Mouse (Mus musculus) MEL (cell line): ENCODE data around the gene Chsy1. TPM values are rescaled to one million over a fixed set of nuclear protein-coding genes. Genes with fewer than 3 reads are reported as not detected.

ENCODE experiments used
- DNase-seq: peaks from one replicate; pipeline ENCODE4 v3.0.0; 2011; ENCODE audit warnings: low read depth, low spot score
- H3K27ac ChIP-seq: 2 replicates; pipeline ENCODE4 v1.5.1; 2012; ENCODE audit warnings: low read depth, mild to moderate bottlenecking, control low read depth, low read length, moderate library complexity; ENCODE audit not compliant: control insufficient read depth
- H3K27me3 ChIP-seq, 2 experiments: fragments of 150-350 bp in 1 of 2; sonication (generic) in 1 of 2; 2 replicates each; pipeline ENCODE4 v1.6.1; 2012; ENCODE audit warnings: low read length in 2 of 2, mild to moderate bottlenecking in 2 of 2, improper control_type of control experiment in 1 of 2, moderate library complexity in 1 of 2; ENCODE audit not compliant: insufficient read depth in 2 of 2, control insufficient read depth in 1 of 2
- H3K36me3 ChIP-seq, 2 experiments: 2 replicates each; pipeline ENCODE4 v1.6.1; 2012 to 2014; ENCODE audit warnings: low read length in 2 of 2, improper control_type of control experiment in 1 of 2, inconsistent platforms in 1 of 2, mild to moderate bottlenecking in 1 of 2; ENCODE audit not compliant: insufficient read depth in 2 of 2, control insufficient read depth in 1 of 2
- H3K4me1 ChIP-seq, 2 experiments: fragments of 150-350 bp in 1 of 2; sonication (generic) in 1 of 2; 2 replicates each; pipeline ENCODE4 v1.6.1; 2012; ENCODE audit warnings: low read length in 2 of 2, improper control_type of control experiment in 1 of 2, mild to moderate bottlenecking in 1 of 2; ENCODE audit not compliant: insufficient read depth in 2 of 2, control insufficient read depth in 1 of 2
- H3K4me3 ChIP-seq, 2 experiments: fragments of 150-350 bp in 1 of 2; sonication (generic) in 1 of 2; 2 replicates each; pipeline ENCODE4 v1.5.1; 2012; ENCODE audit warnings: low read depth in 2 of 2, low read length in 2 of 2, mild to moderate bottlenecking in 2 of 2, moderate library complexity in 2 of 2, control low read depth in 1 of 2, improper control_type of control experiment in 1 of 2; ENCODE audit not compliant: control insufficient read depth in 1 of 2, insufficient read depth in 1 of 2
- H3K79me2 ChIP-seq: 2 replicates; pipeline ENCODE4 v1.6.1; 2012; ENCODE audit warnings: mild to moderate bottlenecking, low read length, moderate library complexity; ENCODE audit not compliant: control insufficient read depth, poor library complexity, insufficient read depth
- H3K9ac ChIP-seq: 2 replicates; pipeline ENCODE4 v1.6.1; 2012; ENCODE audit warnings: low read depth, mild to moderate bottlenecking, control low read depth, low read length, moderate library complexity; ENCODE audit not compliant: control insufficient read depth, poor library complexity, severe bottlenecking
- H3K9me3 ChIP-seq: fragments of 150-350 bp; sonication (generic); replicated peaks from 2 replicates; pipeline ENCODE4 v1.6.1; 2012; ENCODE audit warnings: mild to moderate bottlenecking, low read length, improper control_type of control experiment, moderate library complexity; ENCODE audit not compliant: insufficient read depth
- BHLHE40 ChIP-seq: IDR thresholded peaks from 2 replicates; pipeline ENCODE4 v1.6.1; 2012; ENCODE audit warnings: low read depth, mild to moderate bottlenecking, inconsistent platforms, low read length, improper control_type of control experiment, borderline replicate concordance
- CHD1 ChIP-seq: IDR thresholded peaks from 2 replicates; pipeline ENCODE4 v1.6.1; 2012; ENCODE audit warnings: low read depth, mild to moderate bottlenecking, inconsistent platforms, low read length, improper control_type of control experiment
- CHD2 ChIP-seq: IDR thresholded peaks from 2 replicates; pipeline ENCODE4 v1.6.1; 2011; ENCODE audit warnings: low read length, improper control_type of control experiment
- CTCF ChIP-seq, 3 experiments: IDR thresholded peaks in 2 of 3; conservative IDR thresholded peaks in 1 of 3; 2 replicates each; pipeline ENCODE4 v1.5.1; 2011 to 2012; ENCODE audit warnings: low read length in 3 of 3, low read depth in 2 of 3, mild to moderate bottlenecking in 2 of 3, improper control_type of control experiment in 1 of 3, inconsistent platforms in 1 of 3, mixed read lengths in 1 of 3, moderate library complexity in 1 of 3; ENCODE audit not compliant: control insufficient read depth in 1 of 3, insufficient read depth in 1 of 3, poor library complexity in 1 of 3, severe bottlenecking in 1 of 3
- ELF1 ChIP-seq: IDR thresholded peaks from 2 replicates; pipeline ENCODE4 v1.6.1; 2014; ENCODE audit warnings: low read depth, mild to moderate bottlenecking, inconsistent platforms, low read length, improper control_type of control experiment, moderate library complexity
- HCFC1 ChIP-seq: IDR thresholded peaks from 2 replicates; pipeline ENCODE4 v1.6.1; 2012; ENCODE audit warnings: low read depth, mild to moderate bottlenecking, inconsistent platforms, low read length, improper control_type of control experiment, moderate library complexity
- JUND ChIP-seq: IDR thresholded peaks from 2 replicates; pipeline ENCODE4 v1.6.1; 2011; ENCODE audit warnings: low read depth, mild to moderate bottlenecking, improper control_type of control experiment, low read length
- KAT2A ChIP-seq: conservative IDR thresholded peaks from 2 replicates; pipeline ENCODE4 v1.6.1; 2012; ENCODE audit warnings: low read depth, low read length, improper control_type of control experiment, inconsistent platforms
- MAFK ChIP-seq: IDR thresholded peaks from 2 replicates; pipeline ENCODE4 v1.6.1; 2011; ENCODE audit warnings: low read depth, mild to moderate bottlenecking, low read length, improper control_type of control experiment, borderline replicate concordance
- MAX ChIP-seq: IDR thresholded peaks from 2 replicates; pipeline ENCODE4 v1.6.1; 2011; ENCODE audit warnings: low read length, improper control_type of control experiment
- MAZ ChIP-seq: IDR thresholded peaks from 2 replicates; pipeline ENCODE4 v1.6.1; 2012; ENCODE audit warnings: low read depth, mild to moderate bottlenecking, inconsistent platforms, low read length, improper control_type of control experiment
- MYB ChIP-seq: IDR thresholded peaks from 2 replicates; pipeline ENCODE4 v1.6.1; 2011; ENCODE audit warnings: mild to moderate bottlenecking, low read depth, low read length, improper control_type of control experiment
- MYC ChIP-seq: IDR thresholded peaks from 2 replicates; pipeline ENCODE4 v1.6.1; 2011; ENCODE audit warnings: low read depth, mild to moderate bottlenecking, low read length, improper control_type of control experiment, moderate library complexity
- NELFE ChIP-seq: IDR thresholded peaks from 2 replicates; pipeline ENCODE4 v1.6.1; 2011; ENCODE audit warnings: low read depth, low read length, improper control_type of control experiment
- POLR2A ChIP-seq, 2 experiments: IDR thresholded peaks; 2 replicates each; pipeline ENCODE4 v1.6.1; 2011 to 2012; ENCODE audit warnings: low read length in 2 of 2, mild to moderate bottlenecking in 2 of 2, control low read depth in 1 of 2, improper control_type of control experiment in 1 of 2, low read depth in 1 of 2, moderate library complexity in 1 of 2; ENCODE audit not compliant: control insufficient read depth in 1 of 2, insufficient read depth in 1 of 2, poor library complexity in 1 of 2
- RCOR1 ChIP-seq: IDR thresholded peaks from 2 replicates; pipeline ENCODE4 v1.6.1; 2012; ENCODE audit warnings: low read depth, mild to moderate bottlenecking, inconsistent platforms, low read length, improper control_type of control experiment
- SMC3 ChIP-seq: IDR thresholded peaks from 2 replicates; pipeline ENCODE4 v1.6.1; 2011; ENCODE audit warnings: low read depth, low read length, improper control_type of control experiment
- ZC3H11A ChIP-seq: IDR thresholded peaks from 2 replicates; pipeline ENCODE4 v1.6.1; 2012; ENCODE audit warnings: low read depth, mild to moderate bottlenecking, inconsistent platforms, low read length, improper control_type of control experiment
- ZKSCAN1 ChIP-seq: IDR thresholded peaks from 2 replicates; pipeline ENCODE4 v1.6.1; 2012; ENCODE audit warnings: low read depth, mild to moderate bottlenecking, inconsistent platforms, low read length, improper control_type of control experiment, moderate library complexity
- ZMIZ1 ChIP-seq: IDR thresholded peaks from 2 replicates; pipeline ENCODE4 v1.6.1; 2012; ENCODE audit warnings: low read depth, mild to moderate bottlenecking, inconsistent platforms, low read length, improper control_type of control experiment, moderate library complexity
- ZNF384 ChIP-seq: IDR thresholded peaks from 2 replicates; pipeline ENCODE4 v1.6.1; 2012; ENCODE audit warnings: low read depth, mild to moderate bottlenecking, inconsistent platforms, low read length, improper control_type of control experiment
- polyA plus RNA-seq, 2 experiments: library from polyadenylated mRNA; stranded (reverse) in 1 of 2; unstranded in 1 of 2; fragments of >175 nt in 1 of 2; fragments of >200 nt in 1 of 2; gene quantifications; 2 replicates each; pipeline versions ENCODE4 v1.2.1 to v1.2.4; 2012; ENCODE audit warnings: low replicate concordance in 2 of 2, low read depth in 1 of 2; ENCODE audit not compliant: insufficient read length in 2 of 2, insufficient read depth in 1 of 2, missing spikeins in 1 of 2
- total RNA-seq: library from RNA; depleted of rRNA; stranded (reverse); fragments of 300-350 nt; gene quantifications from 2 replicates; pipeline ENCODE4 v1.2.3, GENCODE M21; 2012

Chsy1 gene
- total and polyA plus RNA-seq, 3 experiments: 8.5 to 10.3 TPM; not detected in 1

- Histone ChIP-seq H3K4me1 (no peaks in the 10 kb centered on the region), H3K27ac (no peak overlapping the region), H3K9ac (no peak overlapping the region), H3K9me3 (no peaks in the 10 kb centered on the region)
- TF ChIP-seq NELFE: no peak
- no peak for TF ChIP-seq MYB
- TF ChIP-seq CHD1: no peak
- no peak for TF ChIP-seq ZKSCAN1
- no peak for TF ChIP-seq CTCF (IDR thresholded peaks at IDR 0.05 in 2 of 3, conservative IDR thresholded peaks at IDR 0.05 in 1 of 3; ENCODE audit: control insufficient read depth in 1 of 3, insufficient read depth in 1 of 3, low read depth in 2 of 3, low read length in 3 of 3, poor library complexity in 1 of 3, severe bottlenecking in 1 of 3)
- TF ChIP-seq POLR2A (IDR thresholded peaks at IDR 0.05; ENCODE audit: control insufficient read depth in 1 of 2, insufficient read depth in 1 of 2, low read depth in 1 of 2, low read length in 2 of 2, poor library complexity in 1 of 2): no peak
- no peak for TF ChIP-seq ZNF384
- no peak for TF ChIP-seq ELF1
- no peak for TF ChIP-seq RCOR1
- no peak for TF ChIP-seq MAFK
- no peak for TF ChIP-seq HCFC1
- no peak for TF ChIP-seq CHD2
- TF ChIP-seq, all 39 proteins: peak for 0
- no peaks in the 10 kb centered on the region; a peak in 1 of 4 replicates for H3K36me3 ChIP-seq
- H3K4me3 ChIP-seq: no peak overlapping the region
- H3K27me3 ChIP-seq: no peaks in the 10 kb centered on the region
- no peak for DNase-seq
- no peaks in the 10 kb centered on the region for H3K79me2 ChIP-seq
Observed at GRCm38 (mm10) chr7:66092656-66093055, 16.7 kb upstream of the Chsy1 start.

GRCm38 (mm10) chr7:66094141-66094540 is 15.2 kb upstream of the Chsy1 start:
- Histone ChIP-seq H3K36me3 (no peaks in the 10 kb centered on the region; a peak in 1 of 4 replicates), H3K9ac (no peak overlapping the region), H3K27ac (no peak overlapping the region), H3K4me1 (no peaks in the 10 kb centered on the region), H3K27me3 (no peaks in the 10 kb centered on the region), H3K9me3 (no peaks in the 10 kb centered on the region), H3K79me2 (no peaks in the 10 kb centered on the region), H3K4me3 (no peak overlapping the region)
- no peak for TF ChIP-seq KAT2A
- no peak for DNase-seq

DNA sequence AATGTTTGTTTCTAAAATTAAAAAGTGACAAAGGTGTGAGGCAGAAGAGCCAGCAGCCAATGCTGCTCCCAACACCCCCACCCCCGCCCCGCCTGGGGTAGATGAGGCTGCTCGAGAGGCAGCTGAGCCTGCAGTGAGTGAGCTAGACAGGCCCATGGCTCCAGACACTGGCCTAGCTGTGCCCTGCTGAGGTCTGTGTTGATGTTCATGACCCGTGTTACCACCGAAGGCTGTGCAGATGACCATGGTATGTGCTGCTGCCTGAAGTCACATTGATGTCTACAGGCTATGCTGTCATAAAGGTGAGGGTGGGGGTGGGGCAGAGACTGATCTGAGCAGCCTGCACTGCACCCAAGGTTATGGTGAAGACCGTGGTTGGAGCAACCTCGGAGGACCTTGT is 10.5 kb upstream of the Chsy1 start:
- no peaks in the 10 kb centered on the region for H3K4me1 ChIP-seq
- H3K4me3 ChIP-seq: no peak overlapping the region
- no peak overlapping the region for H3K27ac ChIP-seq
- H3K36me3 ChIP-seq: no peaks in the 10 kb centered on the region
- no peak for DNase-seq
- no peaks in the 10 kb centered on the region for H3K27me3 ChIP-seq
- TF ChIP-seq BHLHE40 (no peak), MAX (no peak), ZC3H11A (no peak), MAZ (no peak), ZMIZ1 (no peak), MYC (no peak), SMC3 (no peak), JUND (no peak), ELF1 (no peak)
- TF ChIP-seq, all 39 proteins: peak for 0
- Histone ChIP-seq H3K9me3 (no peaks in the 10 kb centered on the region), H3K79me2 (no peaks in the 10 kb centered on the region), H3K9ac (no peak overlapping the region)
